Mouse (Mus musculus) kidney, embryonic 16.5 days (tissue): ENCODE results near the gene Sox21. TPM values are rescaled to one million over a fixed set of nuclear protein-coding genes. Genes with fewer than 3 reads are reported as not detected.

Experiments
- ATAC-seq: fragments of 200-750 bp; cut with Nextera tagmentation; 2 replicates; pipeline ENCODE4 v1.8.0; 2017; ENCODE audit warnings: moderate TSS enrichment; ENCODE audit not compliant: low FRiP score, low TSS enrichment
- H3K27ac ChIP-seq: fragments of 300-500 bp; sonication (generic); 2 replicates; pipeline ENCODE4 v1.5.1; 2014; ENCODE audit warnings: low read length
- H3K27me3 ChIP-seq: fragments of 300-500 bp; sonication (generic); 2 replicates; pipeline ENCODE4 v1.6.1; 2014; ENCODE audit warnings: low read length, control low read depth, mixed read lengths; ENCODE audit not compliant: insufficient read depth
- H3K36me3 ChIP-seq: fragments of 300-500 bp; sonication (generic); 2 replicates; pipeline ENCODE4 v1.6.1; 2014; ENCODE audit warnings: low read length, control low read depth, mixed read lengths; ENCODE audit not compliant: insufficient read depth
- H3K4me1 ChIP-seq: fragments of 300-500 bp; sonication (generic); 2 replicates; pipeline ENCODE4 v1.6.1; 2014; ENCODE audit warnings: low read length, control low read depth, mixed read lengths; ENCODE audit not compliant: insufficient read depth
- H3K4me2 ChIP-seq: fragments of 300-500 bp; sonication (generic); replicated peaks from 2 replicates; pipeline ENCODE4 v1.6.1; 2014; ENCODE audit warnings: low read depth, low read length
- H3K4me3 ChIP-seq: fragments of 300-500 bp; sonication (generic); 2 replicates; pipeline ENCODE4 v1.5.1; 2014; ENCODE audit warnings: mild to moderate bottlenecking, low read length
- H3K9ac ChIP-seq: fragments of 300-500 bp; sonication (generic); replicated peaks from 2 replicates; pipeline ENCODE4 v1.6.1; 2014; ENCODE audit warnings: low read length
- H3K9me3 ChIP-seq: fragments of 300-500 bp; sonication (generic); 2 replicates; pipeline ENCODE4 v1.6.1; 2016; ENCODE audit warnings: low read length, control low read depth
- WGBS: fragments of 180-500 bp; shearing (Covaris S2); extraction: QIAGEN DNeasy Blood & Tissue Kit; methylation state at CpG from one replicate; pipeline ENCODE4 v1.1.7; 2014; 5-methylcytosine and 5-hydroxymethylcytosine counted together
- polyA plus RNA-seq: library from polyadenylated mRNA; unstranded; fragments of >200 nt; fragmentation: Nextera tagmentation; extraction: Ambion mirVana; gene quantifications from 2 replicates; pipeline ENCODE4 v1.2.1, GENCODE M21; 2015

Sox21 gene
- polyA plus RNA-seq, 1 experiment from 2014 or later = not detected

DNA sequence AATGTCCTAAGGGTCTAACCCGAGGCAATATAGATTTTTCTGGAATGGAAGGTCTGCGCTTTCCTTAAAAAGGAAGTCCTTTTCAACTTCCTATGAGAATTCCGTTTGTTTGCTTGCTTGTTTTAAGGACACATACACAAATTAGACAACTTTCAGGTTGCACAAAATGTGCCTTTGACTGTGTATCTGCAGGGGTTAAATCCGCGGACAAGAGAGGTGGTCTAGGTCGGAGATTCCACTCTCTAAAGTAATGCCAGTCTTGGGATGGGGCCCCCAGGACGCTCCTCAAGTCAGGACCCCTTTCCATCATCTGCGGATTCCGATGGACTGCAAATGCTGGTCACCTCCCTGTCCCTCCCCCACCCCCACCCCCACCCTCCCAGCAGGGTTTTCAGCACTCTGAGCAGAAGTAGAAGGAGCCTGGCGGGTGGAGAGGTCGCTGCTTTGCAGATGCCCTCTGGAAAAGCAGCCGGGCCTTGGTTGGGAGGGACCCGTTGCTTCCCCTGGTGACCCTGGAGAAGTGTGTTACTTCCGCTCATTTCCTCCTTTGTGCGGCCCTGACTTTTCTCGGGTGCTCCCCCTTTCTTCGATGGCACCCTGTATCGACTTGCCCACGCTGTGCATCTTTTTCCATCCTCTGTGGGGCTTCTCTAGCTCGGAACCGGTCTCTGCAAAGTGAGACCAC, 10.2 kb downstream of the Sox21 start:
- H3K27ac ChIP-seq = no peak overlapping the region
- under 1% methylated on average over 21 of the region's 21 CpGs for WGBS
- no peak for ATAC-seq
- H3K4me3 ChIP-seq = 0 out of 2 replicates have a peak overlapping the region, but pooled peaks have one; percentile 16
- peaks cover 86% of the 10 kb centered on the region for H3K27me3 ChIP-seq
- no peaks in the 10 kb centered on the region for H3K9me3 ChIP-seq
- H3K4me1 ChIP-seq = no peaks in the 10 kb centered on the region; the same call in 1 of the 2 replicates
- H3K36me3 ChIP-seq = no peaks in the 10 kb centered on the region
- H3K9ac ChIP-seq = no peak overlapping the region
- no peak overlapping the region for H3K4me2 ChIP-seq

DNA sequence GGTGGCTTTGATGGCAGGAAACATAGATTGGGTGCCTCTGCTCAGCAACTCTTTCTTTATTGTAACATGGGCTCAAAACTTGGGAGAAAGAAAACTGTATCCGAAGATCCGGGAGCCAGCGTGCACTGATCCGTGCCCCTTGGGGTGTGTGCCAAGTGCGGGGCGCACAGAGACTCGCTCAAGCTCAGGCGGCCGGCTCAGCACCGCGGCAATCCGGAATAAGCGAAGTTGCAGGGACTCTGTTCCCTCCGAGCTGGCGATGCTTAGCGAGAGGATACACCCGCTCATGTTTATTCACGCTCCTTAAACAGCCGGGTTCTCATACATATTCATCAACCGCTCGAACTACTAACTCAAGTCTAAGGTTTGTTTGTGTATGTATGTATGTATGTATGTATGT, 10.9 kb downstream of the Sox21 start:
- no peaks in the 10 kb centered on the region for H3K9me3 ChIP-seq
- no peak for ATAC-seq
- peaks cover 79% of the 10 kb centered on the region for H3K27me3 ChIP-seq
- no peak overlapping the region for H3K9ac ChIP-seq
- peak overlapping the region; percentile 16; the same call in 1 of the 2 replicates for H3K4me3 ChIP-seq
- H3K36me3 ChIP-seq = no peaks in the 10 kb centered on the region
- no peak overlapping the region for H3K27ac ChIP-seq
- no peaks in the 10 kb centered on the region; the same call in 1 of the 2 replicates for H3K4me1 ChIP-seq
- 0 out of 2 replicates have a peak overlapping the region, but pooled peaks have one; percentile 3 for H3K4me2 ChIP-seq
- under 1% methylated on average over 21 of the region's 21 CpGs for WGBS

DNA sequence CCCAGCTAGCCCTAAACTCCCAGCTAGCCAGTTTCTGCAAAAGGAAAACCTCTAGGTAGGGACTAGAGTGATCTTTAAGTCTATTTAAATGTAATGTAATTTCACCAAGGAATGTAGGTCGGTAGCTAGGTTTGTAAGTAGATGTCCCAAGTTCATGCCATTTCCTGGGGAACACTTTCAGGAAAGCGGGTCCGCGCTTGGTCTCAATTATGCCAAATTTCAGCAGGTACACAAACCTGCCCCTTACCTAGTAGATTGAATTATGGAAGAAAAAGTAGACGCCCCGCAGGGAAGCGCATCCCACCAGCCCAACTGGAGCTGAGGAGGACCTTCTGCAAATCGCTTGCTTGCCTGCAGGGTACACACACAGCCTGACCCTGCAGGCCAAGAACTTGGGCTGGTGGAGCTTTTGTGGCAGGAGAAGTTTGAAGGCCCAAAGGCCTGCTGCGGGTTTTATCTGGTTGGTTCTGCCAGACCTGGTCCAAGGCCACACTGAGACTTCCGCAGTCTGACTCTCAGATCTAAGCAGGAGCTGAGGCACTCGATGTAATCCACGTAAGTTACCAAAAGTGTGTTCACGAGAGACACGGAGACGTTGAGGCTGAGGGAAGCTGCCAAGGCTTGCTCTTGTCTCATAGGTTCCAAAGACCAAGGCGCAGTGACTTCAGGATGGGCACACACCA, 11.6 kb downstream of the Sox21 start:
- Histone ChIP-seq H3K9me3 (no peaks in the 10 kb centered on the region), H3K4me3 (no peak overlapping the region), H3K27me3 (peaks cover 76% of the 10 kb centered on the region), H3K4me1 (no peaks in the 10 kb centered on the region; the same call in 1 of the 2 replicates), H3K4me2 (no peak overlapping the region), H3K36me3 (no peaks in the 10 kb centered on the region), H3K9ac (no peak overlapping the region), H3K27ac (no peak overlapping the region)
- 9% methylated on average over 16 of the region's 16 CpGs for WGBS
- ATAC-seq = no peak

DNA sequence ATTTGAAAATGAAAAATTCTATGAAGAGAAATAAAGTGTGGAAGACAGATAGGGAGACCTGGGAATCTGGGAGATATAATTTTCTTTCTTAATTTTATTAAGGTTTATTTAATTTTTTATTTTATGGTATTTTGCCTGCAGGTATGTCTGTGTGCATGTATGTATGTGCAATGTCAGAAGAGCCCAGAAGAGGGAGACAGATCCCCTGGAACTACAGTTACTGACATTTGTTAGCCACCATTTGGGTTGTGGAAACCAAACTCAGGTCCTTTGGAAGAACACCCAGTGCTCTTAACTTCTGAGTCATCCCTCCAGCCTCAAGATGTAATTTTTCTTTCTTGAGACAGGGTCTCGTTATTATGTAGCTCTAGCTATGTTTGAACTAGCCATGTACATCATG, 15.9 kb downstream of the Sox21 start:
- ATAC-seq = no peak
- 90% methylated on average over 1 of the region's 1 CpGs for WGBS

DNA sequence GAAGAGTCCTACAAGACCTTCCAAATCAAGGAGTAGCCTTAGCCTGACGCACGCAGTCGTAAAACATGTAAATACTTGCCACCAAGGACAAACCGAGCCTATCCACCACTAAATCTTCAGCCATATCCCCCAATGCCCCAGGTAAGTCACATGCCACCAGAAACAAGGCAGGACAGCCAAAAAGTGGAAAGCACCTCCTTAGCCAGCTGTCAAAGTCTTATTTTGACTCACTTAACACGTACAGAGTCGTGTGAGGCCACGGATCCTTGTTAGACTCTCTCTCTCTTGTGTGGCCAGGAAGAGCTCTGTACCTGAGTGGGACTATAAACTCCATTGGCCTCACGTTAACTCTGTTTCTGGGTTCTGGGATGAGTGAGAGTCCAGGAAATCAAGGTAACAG, 20.0 kb downstream of the Sox21 start:
- Histone ChIP-seq H3K27ac (no peak overlapping the region), H3K4me2 (no peak overlapping the region), H3K27me3 (peaks cover 8% of the 10 kb centered on the region; the same call in 1 of the 2 replicates), H3K36me3 (no peaks in the 10 kb centered on the region), H3K4me1 (no peaks in the 10 kb centered on the region), H3K9me3 (no peaks in the 10 kb centered on the region), H3K9ac (no peak overlapping the region), H3K4me3 (no peak overlapping the region)
- ATAC-seq = no peak
- WGBS = 81% methylated on average over 8 of the region's 8 CpGs

More for the DNA sequence above, 15.9 kb downstream of the Sox21 start:
- Histone ChIP-seq H3K9me3 (no peaks in the 10 kb centered on the region), H3K4me1 (no peaks in the 10 kb centered on the region; the same call in 1 of the 2 replicates), H3K4me2 (no peak overlapping the region), H3K36me3 (no peaks in the 10 kb centered on the region), H3K27ac (no peak overlapping the region), H3K9ac (no peak overlapping the region), H3K27me3 (peaks cover 36% of the 10 kb centered on the region), H3K4me3 (no peak overlapping the region)

DNA sequence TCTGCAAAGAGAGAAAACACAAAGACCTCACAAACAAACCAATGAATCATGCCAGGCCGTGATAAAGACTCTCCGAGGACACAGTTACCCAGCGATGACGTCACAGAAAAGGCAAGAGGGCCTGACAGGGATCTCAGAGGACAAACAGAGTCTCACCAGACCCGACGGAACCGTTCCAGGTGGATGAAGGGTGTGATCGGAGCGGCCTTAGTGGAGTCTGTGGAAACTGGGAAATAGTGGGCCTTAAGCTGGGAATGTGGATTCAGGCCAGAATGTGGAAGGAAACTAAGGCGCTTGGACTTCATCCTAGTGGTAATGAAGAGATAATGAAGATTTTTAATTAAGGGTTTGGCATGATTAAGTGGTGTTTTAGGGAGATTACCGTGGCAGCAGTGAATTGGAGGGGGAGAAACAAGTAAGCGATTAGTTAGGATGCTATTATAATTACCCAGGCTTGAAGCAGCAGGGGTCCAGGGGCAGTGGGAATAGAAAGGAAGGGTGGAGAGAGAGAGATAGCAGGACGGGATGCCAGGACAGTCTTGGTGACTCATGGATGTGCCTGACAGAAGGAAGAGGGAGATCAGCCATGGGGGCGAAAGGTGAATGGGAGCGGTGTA, 24.5 kb downstream of the Sox21 start:
- peaks cover 11% of the 10 kb centered on the region; the same call in 1 of the 2 replicates for H3K27me3 ChIP-seq
- no peaks in the 10 kb centered on the region for H3K4me1 ChIP-seq
- no peaks in the 10 kb centered on the region for H3K36me3 ChIP-seq
- H3K27ac ChIP-seq = no peak overlapping the region
- H3K4me2 ChIP-seq = no peak overlapping the region
- no peak overlapping the region for H3K9ac ChIP-seq
- H3K9me3 ChIP-seq = no peaks in the 10 kb centered on the region
- ATAC-seq = no peak
- WGBS = 82% methylated on average over 15 of the region's 15 CpGs
- H3K4me3 ChIP-seq = no peak overlapping the region

DNA sequence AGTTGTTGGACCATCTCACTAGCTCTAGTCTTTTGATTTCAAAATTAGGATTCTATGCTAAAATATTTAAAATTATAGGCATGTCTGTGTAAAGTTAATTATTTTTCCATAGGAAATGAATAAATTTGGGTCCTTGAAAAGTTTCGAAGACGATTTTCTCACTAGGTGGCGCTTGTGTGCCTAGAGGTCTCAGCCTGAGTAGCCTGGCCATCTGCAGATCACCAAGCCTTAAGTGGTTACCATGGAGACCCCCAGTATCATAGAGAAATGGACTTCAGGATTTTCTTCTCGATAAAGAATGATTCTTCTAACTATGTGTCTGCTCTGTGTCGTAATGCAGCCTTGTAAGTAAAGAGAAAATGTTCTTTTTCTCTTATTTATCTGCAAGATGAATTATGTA, 27.2 kb downstream of the Sox21 start:
- WGBS = 24% methylated on average over 5 of the region's 5 CpGs
- peaks cover 6% of the 10 kb centered on the region; the same call in 1 of the 2 replicates for H3K27me3 ChIP-seq
- H3K27ac ChIP-seq = no peak overlapping the region
- H3K36me3 ChIP-seq = no peaks in the 10 kb centered on the region
- H3K4me2 ChIP-seq = no peak overlapping the region
- no peak overlapping the region for H3K4me3 ChIP-seq
- no peaks in the 10 kb centered on the region for H3K9me3 ChIP-seq
- H3K9ac ChIP-seq = no peak overlapping the region
- no peaks in the 10 kb centered on the region for H3K4me1 ChIP-seq
- no peak for ATAC-seq

DNA sequence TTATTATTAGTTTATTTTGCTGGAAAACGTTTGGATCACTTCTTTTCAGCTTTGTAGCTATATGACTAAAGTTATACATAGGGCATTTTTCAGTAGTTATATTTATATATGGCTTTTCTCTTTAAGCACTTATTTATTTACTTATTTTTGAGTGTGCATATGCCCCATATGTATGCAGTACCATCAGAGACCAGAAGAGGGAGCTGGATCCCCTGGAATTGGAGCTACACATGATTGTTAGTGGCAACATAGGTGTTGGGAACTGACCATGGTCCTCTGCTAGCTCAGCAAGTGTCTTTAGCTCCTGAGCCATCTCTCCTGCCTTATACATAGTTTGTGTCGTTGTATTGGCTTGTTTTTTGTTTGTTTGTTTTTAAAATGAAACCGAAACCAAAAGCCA, 29.5 kb downstream of the Sox21 start:
- H3K4me2 ChIP-seq = no peak overlapping the region
- whole genome bisulfite sequencing = 78% methylated on average over 3 of the region's 3 CpGs
- 0 out of 2 replicates have a peak, but pooled peaks cover 3% of the 10 kb centered on the region for H3K27me3 ChIP-seq
- H3K27ac ChIP-seq = no peak overlapping the region
- no peaks in the 10 kb centered on the region for H3K4me1 ChIP-seq
- H3K9ac ChIP-seq = no peak overlapping the region
- ATAC-seq = no peak
- no peaks in the 10 kb centered on the region for H3K36me3 ChIP-seq
- 0 out of 2 replicates have a peak, but pooled peaks cover 4% of the 10 kb centered on the region for H3K9me3 ChIP-seq
- no peak overlapping the region for H3K4me3 ChIP-seq

DNA sequence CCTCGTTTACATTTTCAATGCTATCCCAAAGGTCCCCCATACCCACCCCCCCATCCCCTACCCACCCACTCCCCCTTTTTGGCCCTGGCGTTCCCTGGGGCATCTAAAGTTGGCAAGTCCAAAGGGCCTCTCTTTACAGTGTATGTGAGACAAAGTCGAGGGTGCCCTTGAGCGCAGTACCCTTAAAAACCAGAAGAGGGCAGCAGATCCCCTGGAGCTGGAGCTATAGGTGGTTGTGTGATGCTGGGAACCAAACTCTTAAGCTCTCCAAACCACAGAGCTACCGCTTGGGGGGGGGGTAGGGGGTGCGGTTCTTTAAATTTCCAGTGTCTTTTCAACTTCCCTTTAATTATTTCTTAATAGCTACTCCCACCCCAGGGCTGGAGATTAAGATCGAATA, 33.8 kb downstream of the Sox21 start:
- Histone ChIP-seq H3K4me3 (no peak overlapping the region), H3K27me3 (no peaks in the 10 kb centered on the region), H3K4me1 (no peaks in the 10 kb centered on the region), H3K27ac (no peak overlapping the region), H3K36me3 (no peaks in the 10 kb centered on the region), H3K4me2 (no peak overlapping the region), H3K9me3 (0 out of 2 replicates have a peak, but pooled peaks cover 6% of the 10 kb centered on the region), H3K9ac (no peak overlapping the region)
- no peak for ATAC-seq
- WGBS = 81% methylated on average over 7 of the region's 7 CpGs
